Comparison of ENCODE assay signal across 22 mouse cellular contexts in the genomic region with DNA sequence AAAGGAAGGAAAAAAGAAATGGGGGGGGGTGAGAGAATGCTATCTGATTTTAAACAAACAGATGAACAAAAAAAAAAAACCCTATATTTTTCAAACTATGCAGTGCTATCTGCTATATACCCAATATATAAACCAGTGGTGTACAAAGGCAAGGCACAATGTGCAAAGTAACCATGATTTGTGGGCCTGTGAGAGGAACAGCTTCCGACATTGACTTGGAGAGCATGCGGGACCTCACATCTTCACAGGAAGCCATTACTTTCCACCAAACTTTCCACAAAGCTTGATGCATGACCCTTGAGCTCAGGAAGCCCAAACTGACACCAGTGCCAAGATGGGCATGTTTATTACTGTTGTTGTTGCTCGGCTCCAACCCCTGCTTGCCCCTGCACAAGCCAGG.
DNase-seq lines count a peak whose midpoint lies in the region; ATAC-seq and TF ChIP-seq lines count a peak whose summit lies in the region.
"Had no signal": no experiment of that assay in that cellular context is flagged by ENCODE, and none has a peak within 500 bp of the region (broad histone marks: within the 10 kb centered on the region; RNA-seq: fewer than 3 reads in every experiment).

No protein-coding gene starts in this region.

- H3K4me2 ChIP-seq in kidney, embryonic 15.5 days = no peak overlapping the region
- H3K4me2 ChIP-seq in intestine, postnatal 0 days (replicated peaks; ENCODE audit: low read depth) = no peak overlapping the region
- H3K4me2 ChIP-seq: embryonic facial prominence, embryonic 12.5 days; forebrain, embryonic 12.5 days; heart, embryonic 11.5 days; heart, embryonic 15.5 days; hindbrain, embryonic 13.5 days had no signal

- TF ChIP-seq CTCF in intestine, postnatal 0 days (IDR thresholded peaks at IDR 0.05; ENCODE audit: low read depth) = no peak

- no peak overlapping the region for H3K4me3 ChIP-seq in kidney, embryonic 15.5 days (replicated peaks)
- H3K4me3 ChIP-seq in intestine, postnatal 0 days (ENCODE audit: low read depth, low read length) = no peak overlapping the region
- H3K4me3 ChIP-seq: embryonic facial prominence, embryonic 12.5 days; forebrain, embryonic 12.5 days; heart, adult 2 months; heart, embryonic 15.5 days; hindbrain, embryonic 13.5 days had no signal

- ATAC-seq in kidney, embryonic 15.5 days (replicated peaks; ENCODE audit: low FRiP score) = no peak
- no peak for ATAC-seq in intestine, postnatal 0 days
- ATAC-seq: forebrain, embryonic 16.5 days; hindbrain, postnatal 0 days had no signal

- no peaks in the 10 kb centered on the region for H3K36me3 ChIP-seq in kidney, embryonic 15.5 days
- H3K36me3 ChIP-seq in intestine, postnatal 0 days (ENCODE audit: control insufficient read depth, insufficient read depth) = no peaks in the 10 kb centered on the region
- H3K36me3 ChIP-seq: embryonic facial prominence, embryonic 12.5 days; forebrain, embryonic 12.5 days; heart, embryonic 15.5 days; hindbrain, embryonic 13.5 days had no signal

- no peak overlapping the region for H3K9ac ChIP-seq in kidney, embryonic 15.5 days
- no peak overlapping the region for H3K9ac ChIP-seq in intestine, postnatal 0 days (ENCODE audit: low read depth, low read length)
- H3K9ac ChIP-seq: embryonic facial prominence, embryonic 12.5 days; forebrain, embryonic 12.5 days; heart, embryonic 15.5 days; hindbrain, embryonic 13.5 days had no signal

- H3K27me3 ChIP-seq in kidney, embryonic 15.5 days = no peaks in the 10 kb centered on the region
- H3K27me3 ChIP-seq in intestine, postnatal 0 days (replicated peaks; ENCODE audit: control insufficient read depth, insufficient read depth, low read length) = no peaks in the 10 kb centered on the region
- H3K27me3 ChIP-seq: CH12.LX; embryonic facial prominence, embryonic 12.5 days; forebrain, embryonic 12.5 days; heart, embryonic 15.5 days had no signal

- 45% methylated on average over 3 of the region's 3 CpGs for WGBS in kidney, embryonic 15.5 days
- WGBS in intestine, postnatal 0 days = 86% methylated on average over 3 of the region's 3 CpGs

- H3K9me3 ChIP-seq in kidney, embryonic 15.5 days (replicated peaks) = no peaks in the 10 kb centered on the region
- H3K9me3 ChIP-seq in intestine, postnatal 0 days (ENCODE audit: control insufficient read depth) = no peaks in the 10 kb centered on the region
- H3K9me3 ChIP-seq: embryonic facial prominence, embryonic 12.5 days; forebrain, embryonic 12.5 days; heart, embryonic 15.5 days; hindbrain, embryonic 13.5 days had no signal

- peaks cover 22% of the 10 kb centered on the region for H3K4me1 ChIP-seq in kidney, embryonic 15.5 days
- no peaks in the 10 kb centered on the region for H3K4me1 ChIP-seq in intestine, postnatal 0 days (replicated peaks; ENCODE audit: control insufficient read depth, insufficient read depth, low read length)

- H3K27ac ChIP-seq in kidney, embryonic 15.5 days = peak overlapping the region; percentile 81
- no peak overlapping the region for H3K27ac ChIP-seq in intestine, postnatal 0 days (ENCODE audit: low read depth, low read length)
- H3K27ac ChIP-seq: embryonic facial prominence, embryonic 12.5 days; forebrain, embryonic 12.5 days; heart, adult 2 months; hindbrain, embryonic 13.5 days; hindbrain, postnatal 0 days had no signal

- DNase-seq in embryo, embryonic 10.5 days (ENCODE audit: low spot score) = peak; percentile 7
- DNase-seq in embryo, embryonic 11 days = no peak
- DNase-seq in kidney, postnatal 10 days = peak; percentile 35
- no peak for DNase-seq in MN1 (ENCODE audit: low spot score)
- DNase-seq: adrenal gland, adult 2 months; adrenal gland, postnatal 36 days; cerebellum, adult 11 months; cerebellum, adult 9-10 months; cerebellum, postnatal 25 days; gastrocnemius, postnatal 10 days; heart, adult 2 months; heart, postnatal 14 days had no signal

Comparison
In these comparisons a context has a peak if more than half of its experiments do, and no peak if none do; other contexts are left out.
1. DNase-seq: peak in embryo, embryonic 10.5 days (single experiment) and kidney, postnatal 10 days (single experiment); none in embryo, embryonic 11 days (single experiment) and MN1 (single experiment).